ENCODE assay signal across 15 mouse cellular contexts in genomic region chr13:11837870-11838269, GRCm38 (mm10).
"Had no signal": no experiment of that assay in that cellular context is flagged by ENCODE, and none has a peak within 500 bp of the region (broad histone marks: within the 10 kb centered on the region; RNA-seq: fewer than 3 reads in every experiment).

No protein-coding gene starts in this region.

- H3K4me1 ChIP-seq: kidney, embryonic 15.5 days; limb, embryonic 12.5 days; lung, embryonic 15.5 days; midbrain, embryonic 15.5 days; neural tube, embryonic 12.5 days had no signal

- H3K9me3 ChIP-seq: kidney, embryonic 15.5 days; limb, embryonic 12.5 days; lung, embryonic 15.5 days; megakaryocyte, embryonic 14.5 days; midbrain, embryonic 15.5 days; neural tube, embryonic 12.5 days had no signal

- H3K4me3 ChIP-seq: kidney, embryonic 15.5 days; limb, embryonic 12.5 days; lung, embryonic 15.5 days; midbrain, embryonic 15.5 days; neural tube, embryonic 12.5 days had no signal

- H3K27me3 ChIP-seq: kidney, embryonic 15.5 days; limb, embryonic 12.5 days; lung, embryonic 15.5 days; megakaryocyte, embryonic 14.5 days; midbrain, embryonic 15.5 days; neural tube, embryonic 12.5 days had no signal

- H3K27ac ChIP-seq: kidney, embryonic 15.5 days; limb, embryonic 12.5 days; lung, embryonic 15.5 days; macrophage; midbrain, embryonic 15.5 days; neural tube, embryonic 12.5 days had no signal

- H3K36me3 ChIP-seq: kidney, embryonic 15.5 days; limb, embryonic 12.5 days; lung, embryonic 15.5 days; midbrain, embryonic 15.5 days; neural tube, embryonic 12.5 days had no signal

- H3K4me2 ChIP-seq: kidney, embryonic 15.5 days; limb, embryonic 12.5 days; lung, embryonic 15.5 days; midbrain, embryonic 11.5 days; midbrain, embryonic 15.5 days; neural tube, embryonic 12.5 days had no signal

- DNase-seq: kidney, adult 2 months; kidney, postnatal 14 days; lung, postnatal 14 days; right cerebral cortex, postnatal 4 days; spleen, adult 18-20 months; thymus, adult 2 months; thymus, postnatal 25 days had no signal

- ATAC-seq: midbrain, embryonic 15.5 days had no signal

- H3K9ac ChIP-seq: kidney, embryonic 15.5 days; limb, embryonic 12.5 days; lung, embryonic 15.5 days; midbrain, embryonic 15.5 days; neural tube, embryonic 12.5 days had no signal
